Mouse (Mus musculus): ENCODE results near the gene Tlr9.
A peak's percentile ranks its signal among the peaks of the same experiment; 100 is the strongest.

The Tlr9 gene

DNA sequence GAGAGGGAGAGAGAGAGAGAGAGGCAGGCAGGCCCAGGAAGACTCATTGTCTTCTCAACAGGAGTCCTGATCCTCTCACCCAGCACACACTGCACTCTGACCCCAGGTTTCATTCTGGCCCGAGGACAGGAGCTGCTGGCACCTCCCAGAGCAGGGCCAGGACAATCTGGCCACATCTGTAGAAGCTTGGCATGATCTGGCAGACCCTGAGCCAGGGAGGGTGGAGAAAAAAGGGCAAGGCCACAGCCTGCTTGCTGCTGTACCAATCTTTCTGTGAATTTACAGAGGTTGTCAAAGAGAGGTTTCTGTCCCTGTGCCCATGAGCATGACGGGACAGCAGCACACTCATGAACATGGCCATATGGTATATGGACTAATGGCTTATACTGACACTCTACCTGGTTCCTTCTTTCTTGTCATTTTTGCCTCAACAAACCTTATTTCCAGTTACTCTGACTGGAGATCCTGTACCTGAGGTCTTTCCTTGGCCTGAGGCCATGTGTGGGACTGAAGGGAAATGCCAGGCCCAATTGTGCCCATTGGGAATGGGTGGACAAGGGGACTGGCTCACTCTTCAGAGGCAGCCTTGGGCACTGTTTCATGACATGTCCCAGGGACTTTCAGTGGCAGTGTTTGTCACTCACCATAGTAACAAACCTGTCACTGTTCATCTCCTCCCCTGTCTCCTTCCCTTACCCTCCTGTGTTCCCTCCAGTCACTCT is 44.7 kb downstream of the Tlr9 start:
- no peak for DNase-seq (ENCODE audit: low spot score in 2 of 2)

DNA sequence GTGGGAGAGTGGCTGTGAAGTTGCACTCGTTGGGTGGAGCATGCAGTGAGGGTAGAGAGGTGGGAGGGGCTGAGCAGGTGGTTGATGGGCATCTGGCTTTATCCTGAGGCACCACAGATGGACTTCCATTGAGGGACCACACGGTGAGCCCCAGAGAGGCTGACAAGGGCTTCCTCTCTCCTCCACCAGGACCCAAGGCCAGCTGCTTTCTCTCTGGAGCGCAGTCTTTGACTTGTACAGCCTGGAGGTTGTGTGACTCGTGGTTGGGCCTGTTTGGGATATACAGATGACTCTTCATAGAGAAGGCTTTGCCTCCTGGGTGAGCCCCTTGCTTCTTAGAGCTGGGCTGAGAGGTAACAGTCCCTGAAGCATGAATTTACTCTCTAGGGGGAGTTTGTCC is 46.0 kb downstream of the Tlr9 start:
- DNase-seq (ENCODE audit: low spot score in 2 of 2) = no peak

DNA sequence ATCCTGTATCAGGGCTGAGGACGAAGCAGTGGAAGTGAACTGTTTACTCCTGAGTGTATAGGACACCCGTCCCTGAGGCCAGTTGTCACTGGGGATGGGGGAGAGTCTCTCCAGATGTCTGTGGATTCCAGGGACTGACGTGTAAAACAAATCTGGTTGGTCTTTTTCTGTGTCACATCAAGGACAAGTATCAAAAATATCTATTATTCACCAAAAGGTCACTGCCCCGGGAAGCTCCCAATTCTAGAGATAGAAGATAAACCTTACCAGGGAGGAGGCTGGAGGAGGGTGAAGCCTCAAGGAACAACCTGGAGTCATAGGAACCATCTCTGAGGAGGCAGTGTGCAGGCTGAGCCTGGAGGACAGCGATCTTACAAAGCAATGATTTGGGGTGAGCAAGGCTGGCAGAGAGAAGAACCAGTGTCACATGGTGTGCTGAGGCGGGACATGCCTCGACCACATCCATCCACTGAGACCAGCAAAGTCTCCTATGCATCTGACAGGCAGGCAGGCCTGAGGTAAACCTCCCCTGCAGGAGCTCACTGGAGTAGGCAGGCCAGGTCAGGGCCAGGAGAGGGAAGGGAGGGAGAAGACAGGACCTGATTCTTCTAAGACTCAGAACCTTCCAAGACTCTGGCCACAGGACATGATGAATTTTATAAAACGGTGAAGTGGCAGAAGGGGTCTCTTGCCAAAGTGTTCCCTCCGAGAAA is 46.8 kb downstream of the Tlr9 start:
- DNase-seq (ENCODE audit: low spot score in 2 of 2) = no peak

DNA sequence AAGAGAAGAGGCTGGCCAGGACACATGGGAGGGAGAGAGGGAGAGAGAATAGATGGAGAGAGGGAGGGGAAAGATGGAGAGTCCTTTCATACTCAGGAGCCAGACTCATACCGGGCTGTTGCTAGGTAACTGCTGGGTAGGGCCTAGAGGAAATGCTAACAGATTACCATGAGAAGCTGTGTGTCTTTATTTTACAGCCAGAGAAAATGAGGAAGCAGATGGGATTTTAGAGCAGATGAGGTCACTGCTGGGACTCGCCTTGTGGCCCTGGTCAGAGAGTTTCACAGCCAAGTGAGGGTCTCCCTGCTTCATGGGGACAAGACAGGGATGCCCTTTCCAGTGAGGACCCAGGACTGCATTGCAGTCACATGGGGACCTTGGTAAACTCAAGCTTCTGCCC is 47.5 kb downstream of the Tlr9 start:
- DNase-seq (ENCODE audit: low spot score in 2 of 2) = peak; percentile 38 to 73

DNA sequence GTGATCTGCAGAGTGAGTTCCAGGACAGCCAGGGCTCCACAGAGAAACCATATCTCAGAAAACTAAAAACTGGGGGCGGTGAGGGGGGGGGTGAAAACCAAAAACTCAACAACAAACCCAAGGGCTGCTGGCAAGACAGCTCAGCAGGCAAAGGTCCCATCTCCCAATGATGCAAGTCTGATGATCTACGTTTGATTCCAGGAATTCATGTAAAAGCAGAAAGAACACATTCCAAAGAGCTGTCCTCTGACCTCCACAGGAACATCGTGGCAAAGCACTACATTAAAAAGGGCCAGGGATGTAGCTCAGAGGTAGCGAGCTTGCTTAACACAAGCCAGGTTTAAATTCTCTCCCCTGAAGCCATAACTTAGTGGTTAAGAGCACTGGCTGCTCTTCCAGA is 48.3 kb downstream of the Tlr9 start:
- DNase-seq (ENCODE audit: low spot score in 2 of 2) = no peak

DNA sequence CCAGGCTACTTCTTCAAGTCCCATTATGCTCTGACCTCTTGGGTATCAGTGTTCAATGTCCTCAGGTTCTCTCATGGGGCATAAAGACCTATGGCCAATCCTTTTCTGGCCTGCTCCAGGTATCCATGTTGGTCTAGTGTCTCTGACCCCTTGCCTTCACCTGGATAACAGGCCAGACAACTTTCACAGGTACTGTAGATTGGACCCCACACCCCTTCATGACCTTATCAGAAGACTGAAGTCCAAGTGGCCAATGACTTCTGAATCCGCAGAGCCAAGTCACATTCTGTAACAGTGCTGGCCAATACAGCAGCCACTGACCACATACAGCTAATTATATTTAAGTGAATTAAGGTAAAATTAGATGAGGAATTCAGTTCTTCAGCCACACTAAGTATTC is 49.9 kb downstream of the Tlr9 start:
- DNase-seq (ENCODE audit: low spot score in 2 of 2) = no peak

DNA sequence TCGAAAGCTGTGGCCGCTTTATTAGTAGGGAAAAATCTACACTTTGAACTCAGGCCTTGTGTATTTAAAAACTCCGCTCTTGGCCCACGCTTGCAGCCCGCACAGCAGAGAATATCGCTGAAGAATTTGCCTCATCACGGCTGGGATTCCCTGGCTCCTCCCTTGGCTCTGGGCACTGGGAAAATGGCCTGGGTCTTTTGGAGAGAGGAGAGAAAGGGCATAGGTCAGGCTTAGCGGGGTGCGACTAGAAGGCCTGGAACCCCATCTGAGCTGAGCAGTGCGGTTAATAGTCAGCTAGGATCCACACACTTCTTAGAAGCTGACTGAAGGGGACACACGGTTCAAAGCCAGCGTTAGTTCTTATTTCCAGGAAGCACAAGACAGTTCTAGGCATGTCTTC is 50.9 kb downstream of the Tlr9 start:
- no peak for DNase-seq (ENCODE audit: low spot score in 2 of 2)

DNA sequence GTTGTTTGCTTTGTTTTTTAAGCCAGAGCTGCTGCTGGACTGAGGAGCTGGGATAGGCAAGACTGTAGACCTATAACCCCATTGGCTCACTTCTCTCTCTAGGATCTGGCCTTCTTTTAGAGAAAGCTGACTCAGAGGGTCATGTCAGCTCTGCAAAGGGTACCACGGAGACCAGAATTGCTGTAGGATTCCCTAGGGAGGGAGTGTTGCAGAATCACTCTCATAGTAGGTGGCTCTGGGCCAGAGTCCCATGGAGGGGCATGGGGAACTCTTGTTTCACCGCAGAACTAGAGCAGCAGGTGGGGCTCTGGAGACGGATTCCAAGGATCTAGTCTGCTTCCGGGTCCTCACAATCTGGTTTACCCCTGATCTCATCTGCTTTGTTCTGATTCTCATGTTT is 51.4 kb downstream of the Tlr9 start:
- no peak for DNase-seq (ENCODE audit: low spot score in 2 of 2)

DNA sequence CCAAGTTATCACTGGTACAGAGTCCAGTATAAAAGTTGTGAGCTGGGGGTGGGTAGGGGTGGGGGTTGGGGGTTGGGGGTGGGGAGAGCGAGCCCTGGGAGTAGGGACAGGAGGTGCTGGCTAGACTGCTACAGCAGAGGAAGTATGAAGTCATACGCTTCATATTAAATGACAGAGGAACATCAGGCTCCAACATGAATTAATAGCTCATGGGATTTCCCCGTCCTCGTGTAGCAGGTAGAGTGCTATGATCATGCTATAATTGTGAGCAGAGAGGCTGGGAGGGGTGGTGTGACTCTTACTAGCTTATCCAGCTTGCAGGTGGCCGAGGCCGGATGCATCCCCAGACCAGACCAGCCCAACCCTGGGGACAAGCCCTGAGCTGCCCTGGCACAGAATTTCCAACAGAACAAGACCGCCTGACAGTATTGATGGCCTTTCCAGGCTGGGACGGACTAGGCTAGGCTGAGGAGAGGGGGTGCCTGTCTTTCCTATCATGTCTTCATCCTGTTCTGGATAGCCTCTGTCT is 52.3 kb downstream of the Tlr9 start:
- DNase-seq (ENCODE audit: low spot score in 2 of 2) = no peak

DNA sequence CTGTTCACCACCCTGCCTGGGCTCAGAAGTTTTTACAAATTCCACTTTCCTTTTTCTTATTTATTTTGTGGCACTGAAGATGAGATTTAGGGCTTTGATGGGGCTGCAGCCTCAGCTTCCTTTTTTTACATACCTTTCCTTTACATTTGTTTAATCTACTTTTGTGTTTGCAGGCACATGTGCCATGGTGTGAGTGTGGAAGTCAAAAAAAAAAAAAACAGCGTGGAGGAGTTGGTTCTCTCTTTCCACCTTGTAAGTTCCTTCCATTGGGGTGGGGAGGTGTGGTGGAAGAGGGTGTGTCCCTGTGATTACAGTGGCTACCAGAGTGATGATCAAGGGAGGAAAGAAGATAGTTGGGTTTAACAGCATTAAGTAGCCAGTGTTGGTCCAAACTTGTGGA is 53.4 kb downstream of the Tlr9 start:
- DNase-seq (ENCODE audit: low spot score in 2 of 2) = no peak

Data from right cerebral cortex, postnatal 10 days (tissue).